Mouse (Mus musculus) liver, embryonic 15.5 days (tissue): Measurements from ENCODE around the gene Epha4. TPM values are rescaled to one million over a fixed set of nuclear protein-coding genes. Genes with fewer than 3 reads are reported as not detected.

Experiments used
- ATAC-seq: fragments of 200-750 bp; cut with Nextera tagmentation; 2 replicates; pipeline ENCODE4 v1.8.0; 2017; ENCODE audit warnings: moderate number of reproducible peaks, mild to moderate bottlenecking, moderate library complexity; ENCODE audit not compliant: insufficient read depth
- H3K27ac ChIP-seq: fragments of 300-500 bp; sonication (generic); replicated peaks from 2 replicates; pipeline ENCODE4 v1.5.1; 2015; ENCODE audit warnings: mild to moderate bottlenecking, inconsistent platforms
- H3K27me3 ChIP-seq: fragments of 300-500 bp; sonication (generic); 2 replicates; pipeline ENCODE4 v1.6.1; 2015; ENCODE audit warnings: mild to moderate bottlenecking, inconsistent platforms
- H3K36me3 ChIP-seq: fragments of 300-500 bp; sonication (generic); replicated peaks from 2 replicates; pipeline ENCODE4 v1.6.1; 2015; ENCODE audit warnings: moderate library complexity, mild to moderate bottlenecking, inconsistent platforms
- H3K4me1 ChIP-seq: fragments of 300-500 bp; sonication (generic); replicated peaks from 2 replicates; pipeline ENCODE4 v1.6.1; 2015; ENCODE audit warnings: inconsistent platforms
- H3K4me2 ChIP-seq: fragments of 300-500 bp; sonication (generic); 2 replicates; pipeline ENCODE4 v1.6.1; 2015; ENCODE audit warnings: moderate library complexity, mild to moderate bottlenecking, inconsistent platforms
- H3K4me3 ChIP-seq: fragments of 300-500 bp; sonication (generic); replicated peaks from 2 replicates; pipeline ENCODE4 v1.5.1; 2015; ENCODE audit warnings: mild to moderate bottlenecking, inconsistent platforms
- H3K9ac ChIP-seq: fragments of 300-500 bp; sonication (generic); 2 replicates; pipeline ENCODE4 v1.6.1; 2015; ENCODE audit warnings: moderate library complexity, mild to moderate bottlenecking, inconsistent platforms
- H3K9me3 ChIP-seq: fragments of 300-500 bp; sonication (generic); replicated peaks from 2 replicates; pipeline ENCODE4 v1.6.1; 2016; ENCODE audit warnings: inconsistent platforms
- WGBS: fragments of 180-500 bp; shearing (Covaris S2); methylation state at CpG from one replicate; pipeline ENCODE4 v1.1.7; 2015; ENCODE audit warnings: mixed read lengths; ENCODE audit not compliant: insufficient replicate concordance; 5-methylcytosine and 5-hydroxymethylcytosine counted together
- polyA plus RNA-seq: library from polyadenylated mRNA; unstranded; fragments of >200 nt; fragmentation: Nextera tagmentation; extraction: Ambion mirVana; gene quantifications from 2 replicates; pipeline ENCODE4 v1.2.1, GENCODE M21; 2015

The Epha4 gene
- polyA plus RNA-seq, 1 experiment from 2014 or later, result 0.31 TPM

- no peaks in the 10 kb centered on the region for H3K9me3 ChIP-seq
- 64% methylated on average over 3 of the region's 3 CpGs for whole genome bisulfite sequencing
- no peak overlapping the region for H3K9ac ChIP-seq
- H3K4me1 ChIP-seq, result no peaks in the 10 kb centered on the region
- no peak overlapping the region for H3K4me2 ChIP-seq
- ATAC-seq, result no peak
- no peaks in the 10 kb centered on the region for H3K27me3 ChIP-seq
- no peak overlapping the region for H3K27ac ChIP-seq
- no peak overlapping the region for H3K4me3 ChIP-seq
- H3K36me3 ChIP-seq, result no peaks in the 10 kb centered on the region
These were observed 75.4 kb downstream of the Epha4 start for GRCm38 (mm10) chr1:77439383-77440074.

GRCm38 (mm10) chr1:77438639-77439038, 76.2 kb downstream of the Epha4 start:
- no peak for ATAC-seq
- no peaks in the 10 kb centered on the region for H3K27me3 ChIP-seq
- H3K9me3 ChIP-seq, result no peaks in the 10 kb centered on the region
- H3K4me1 ChIP-seq, result no peaks in the 10 kb centered on the region
- no peak overlapping the region for H3K27ac ChIP-seq
- H3K4me2 ChIP-seq, result no peak overlapping the region
- H3K36me3 ChIP-seq, result no peaks in the 10 kb centered on the region
- no peak overlapping the region for H3K9ac ChIP-seq
- 34% methylated on average over 4 of the region's 4 CpGs for WGBS
- H3K4me3 ChIP-seq, result no peak overlapping the region

- ATAC-seq, result no peak
- WGBS, result 64% methylated on average over 10 of the region's 10 CpGs
- H3K27me3 ChIP-seq, result no peaks in the 10 kb centered on the region
- no peaks in the 10 kb centered on the region for H3K9me3 ChIP-seq
- no peaks in the 10 kb centered on the region for H3K4me1 ChIP-seq
- no peak overlapping the region for H3K9ac ChIP-seq
- H3K27ac ChIP-seq, result no peak overlapping the region
- no peak overlapping the region for H3K4me2 ChIP-seq
- no peak overlapping the region for H3K4me3 ChIP-seq
- no peaks in the 10 kb centered on the region for H3K36me3 ChIP-seq
These were observed 76.8 kb downstream of the Epha4 start for GRCm38 (mm10) chr1:77437881-77438610.

- Histone ChIP-seq H3K36me3 (no peaks in the 10 kb centered on the region), H3K27ac (no peak overlapping the region), H3K9me3 (no peaks in the 10 kb centered on the region), H3K4me2 (no peak overlapping the region), H3K4me3 (no peak overlapping the region), H3K27me3 (no peaks in the 10 kb centered on the region), H3K4me1 (no peaks in the 10 kb centered on the region), H3K9ac (no peak overlapping the region)
- ATAC-seq, result no peak
- 22% methylated on average over 4 of the region's 4 CpGs for WGBS
These were observed 79.8 kb downstream of the Epha4 start for GRCm38 (mm10) chr1:77435045-77435444.

- Histone ChIP-seq H3K9me3 (no peaks in the 10 kb centered on the region), H3K27ac (no peak overlapping the region), H3K27me3 (no peaks in the 10 kb centered on the region), H3K4me3 (no peak overlapping the region), H3K36me3 (no peaks in the 10 kb centered on the region), H3K4me1 (no peaks in the 10 kb centered on the region), H3K9ac (no peak overlapping the region), H3K4me2 (no peak overlapping the region)
- 72% methylated on average over 3 of the region's 3 CpGs for WGBS
- no peak for ATAC-seq
These were observed 81.7 kb downstream of the Epha4 start for GRCm38 (mm10) chr1:77433148-77433547.

- H3K4me2 ChIP-seq, result no peak overlapping the region
- WGBS, result 67% methylated on average over 2 of the region's 2 CpGs
- no peaks in the 10 kb centered on the region for H3K4me1 ChIP-seq
- no peak overlapping the region for H3K9ac ChIP-seq
- no peak for ATAC-seq
- H3K9me3 ChIP-seq, result no peaks in the 10 kb centered on the region
- no peaks in the 10 kb centered on the region for H3K27me3 ChIP-seq
- H3K4me3 ChIP-seq, result no peak overlapping the region
- H3K36me3 ChIP-seq, result no peaks in the 10 kb centered on the region
- no peak overlapping the region for H3K27ac ChIP-seq
These were observed 82.4 kb downstream of the Epha4 start for GRCm38 (mm10) chr1:77432489-77432888.

GRCm38 (mm10) chr1:77429174-77429573, 85.7 kb downstream of the Epha4 start:
- H3K4me3 ChIP-seq, result no peak overlapping the region
- H3K9me3 ChIP-seq, result no peaks in the 10 kb centered on the region
- H3K27ac ChIP-seq, result no peak overlapping the region
- H3K4me2 ChIP-seq, result no peak overlapping the region
- ATAC-seq, result no peak
- no peak overlapping the region for H3K9ac ChIP-seq
- 73% methylated on average over 6 of the region's 6 CpGs for WGBS
- no peaks in the 10 kb centered on the region for H3K4me1 ChIP-seq
- no peaks in the 10 kb centered on the region for H3K27me3 ChIP-seq
- no peaks in the 10 kb centered on the region for H3K36me3 ChIP-seq

- Histone ChIP-seq H3K4me3 (no peak overlapping the region), H3K27me3 (no peaks in the 10 kb centered on the region), H3K27ac (no peak overlapping the region), H3K9me3 (no peaks in the 10 kb centered on the region), H3K9ac (no peak overlapping the region), H3K4me1 (no peaks in the 10 kb centered on the region), H3K36me3 (no peaks in the 10 kb centered on the region), H3K4me2 (no peak overlapping the region)
- ATAC-seq, result no peak
- WGBS, result 61% methylated on average over 6 of the region's 6 CpGs
These were observed 87.9 kb downstream of the Epha4 start for GRCm38 (mm10) chr1:77426956-77427355.

GRCm38 (mm10) chr1:77425171-77425570, 89.7 kb downstream of the Epha4 start:
- Histone ChIP-seq H3K4me2 (no peak overlapping the region), H3K27me3 (no peaks in the 10 kb centered on the region), H3K4me3 (no peak overlapping the region), H3K4me1 (no peaks in the 10 kb centered on the region), H3K36me3 (no peaks in the 10 kb centered on the region), H3K9me3 (no peaks in the 10 kb centered on the region), H3K27ac (no peak overlapping the region), H3K9ac (no peak overlapping the region)
- ATAC-seq, result no peak
- 66% methylated on average over 3 of the region's 3 CpGs for WGBS

GRCm38 (mm10) chr1:77421081-77421480, 93.8 kb downstream of the Epha4 start:
- Histone ChIP-seq H3K9me3 (no peaks in the 10 kb centered on the region), H3K9ac (no peak overlapping the region), H3K4me1 (no peaks in the 10 kb centered on the region), H3K4me2 (no peak overlapping the region), H3K27ac (no peak overlapping the region), H3K4me3 (no peak overlapping the region), H3K36me3 (no peaks in the 10 kb centered on the region), H3K27me3 (no peaks in the 10 kb centered on the region)
- ATAC-seq, result no peak
- 59% methylated on average over 3 of the region's 3 CpGs for WGBS

GRCm38 (mm10) chr1:77420348-77420747, 94.5 kb downstream of the Epha4 start:
- ATAC-seq, result no peak
- WGBS, result 49% methylated on average over 2 of the region's 2 CpGs
- H3K9me3 ChIP-seq, result no peaks in the 10 kb centered on the region
- no peak overlapping the region for H3K4me2 ChIP-seq
- no peaks in the 10 kb centered on the region for H3K27me3 ChIP-seq
- no peaks in the 10 kb centered on the region for H3K36me3 ChIP-seq
- no peak overlapping the region for H3K4me3 ChIP-seq
- no peaks in the 10 kb centered on the region for H3K4me1 ChIP-seq
- no peak overlapping the region for H3K27ac ChIP-seq
- no peak overlapping the region for H3K9ac ChIP-seq
